Mouse (Mus musculus) heart, adult 9 months (tissue): ENCODE data around the gene Bcat1.

Experiments used
- DNase-seq, 2 experiments: peaks; one replicate each; pipeline ENCODE4 v3.0.0; 2022; ENCODE audit warnings: low spot score in 2 of 2

Bcat1 gene

GRCm38 (mm10) chr6:145075548-145076224 is at the start of gene Bcat1:
Gene Bcat1, minus strand, starts transcription at chr6:145076184.
- DNase-seq = no peak

GRCm38 (mm10) chr6:145125591-145126113 is 49.7 kb upstream of the Bcat1 start:
- peak; percentile 59 to 61 for DNase-seq

GRCm38 (mm10) chr6:145124621-145125020 is 48.6 kb upstream of the Bcat1 start:
- DNase-seq = no peak

- no peak for DNase-seq
Measured at GRCm38 (mm10) chr6:145123136-145124060, 47.4 kb upstream of the Bcat1 start.

- no peak for DNase-seq
Measured at GRCm38 (mm10) chr6:145122423-145123059, 46.6 kb upstream of the Bcat1 start.

GRCm38 (mm10) chr6:145121590-145122420 is 45.8 kb upstream of the Bcat1 start:
- DNase-seq = peak; percentile 23 to 52

GRCm38 (mm10) chr6:145120787-145121589 is 45.0 kb upstream of the Bcat1 start:
- DNase-seq = peak; percentile 40 to 49

GRCm38 (mm10) chr6:145120086-145120485 is 44.1 kb upstream of the Bcat1 start:
- DNase-seq = no peak

- no peak for DNase-seq
Measured at GRCm38 (mm10) chr6:145116098-145116672, 40.2 kb upstream of the Bcat1 start.

GRCm38 (mm10) chr6:145115476-145116097 is 39.6 kb upstream of the Bcat1 start, which contains the start of gene Lrmp:
Gene Lrmp, plus strand, starts transcription at chr6:145115653.
- DNase-seq = no peak

- no peak for DNase-seq
Measured at GRCm38 (mm10) chr6:145114561-145114960, 38.6 kb upstream of the Bcat1 start.

- DNase-seq = no peak
Measured at GRCm38 (mm10) chr6:145112865-145113264, 36.9 kb upstream of the Bcat1 start.

GRCm38 (mm10) chr6:145110786-145111185 is 34.8 kb upstream of the Bcat1 start:
- no peak for DNase-seq

GRCm38 (mm10) chr6:145106163-145106842 is 30.3 kb upstream of the Bcat1 start:
- no peak for DNase-seq

GRCm38 (mm10) chr6:145105439-145105838 is 29.5 kb upstream of the Bcat1 start:
- no peak for DNase-seq

- DNase-seq = no peak
Measured at GRCm38 (mm10) chr6:145104241-145104939, 28.4 kb upstream of the Bcat1 start.

- peak in 1 of 2 experiments; percentile 17 for DNase-seq
Measured at GRCm38 (mm10) chr6:145100923-145101322, 24.9 kb upstream of the Bcat1 start.

- DNase-seq = no peak
Measured at GRCm38 (mm10) chr6:145094431-145094830, 18.4 kb upstream of the Bcat1 start.
